ENCODE assay signal across 25 mouse cellular contexts in genomic region chr14:99225929-99226328, GRCm38 (mm10).
"Had no signal": no experiment of that assay in that cellular context is flagged by ENCODE, and none has a peak within 500 bp of the region (broad histone marks: within the 10 kb centered on the region; RNA-seq: fewer than 3 reads in every experiment).

No protein-coding gene starts in this region.

- DNase-seq: gastrocnemius, adult 2 months; gastrocnemius, postnatal 10 days; gastrocnemius, postnatal 25 days; heart, adult 2 months; heart, postnatal 10 days; heart, postnatal 4 days; kidney, adult 18-20 months; kidney, adult 8-10 months; kidney, postnatal 10 days; kidney, postnatal 25 days; kidney, postnatal 4 days; layer of hippocampus, postnatal 36 days; left cerebral cortex, postnatal 4 days had no signal

- H3K4me3 ChIP-seq: gastrocnemius, adult 2 months; heart, adult 2 months; heart, embryonic 10.5 days; heart, embryonic 12.5 days; hindbrain, embryonic 10.5 days; hindbrain, embryonic 12.5 days; layer of hippocampus, adult 2 months; limb, embryonic 13.5 days; limb, embryonic 15.5 days; liver, embryonic 12.5 days had no signal

- H3K9me3 ChIP-seq: heart, embryonic 10.5 days; heart, embryonic 12.5 days; hindbrain, embryonic 10.5 days; hindbrain, embryonic 12.5 days; limb, embryonic 13.5 days; limb, embryonic 15.5 days; liver, embryonic 12.5 days had no signal

- H3K4me1 ChIP-seq: heart, embryonic 10.5 days; heart, embryonic 12.5 days; hindbrain, embryonic 10.5 days; hindbrain, embryonic 12.5 days; limb, embryonic 13.5 days; limb, embryonic 15.5 days; liver, embryonic 12.5 days had no signal

- H3K27me3 ChIP-seq: heart, embryonic 12.5 days; hindbrain, embryonic 12.5 days; limb, embryonic 13.5 days; limb, embryonic 15.5 days; liver, embryonic 12.5 days had no signal

- H3K9ac ChIP-seq: heart, embryonic 12.5 days; hindbrain, embryonic 12.5 days; hindbrain, embryonic 14.5 days; limb, embryonic 13.5 days; limb, embryonic 15.5 days; liver, embryonic 12.5 days; liver, embryonic 14.5 days had no signal

- H3K27ac ChIP-seq: gastrocnemius, adult 2 months; heart, adult 2 months; heart, embryonic 10.5 days; hindbrain, embryonic 10.5 days; hindbrain, embryonic 12.5 days; hindbrain, embryonic 14.5 days; layer of hippocampus, adult 2 months; limb, embryonic 13.5 days; limb, embryonic 15.5 days; liver, embryonic 12.5 days; liver, embryonic 14.5 days had no signal

- ATAC-seq: hindbrain, embryonic 16.5 days; inflammation-experienced regulatory T-cells, adult 6 months; liver, embryonic 12.5 days had no signal

- H3K36me3 ChIP-seq: limb, embryonic 15.5 days had no signal

- H3K4me2 ChIP-seq: heart, embryonic 12.5 days; hindbrain, embryonic 12.5 days; hindbrain, embryonic 14.5 days; limb, embryonic 13.5 days; limb, embryonic 15.5 days; liver, embryonic 12.5 days had no signal
